Mouse (Mus musculus) intestine, embryonic 14.5 days (tissue): ENCODE measurements around the gene Fmod. TPM values are rescaled to one million over a fixed set of nuclear protein-coding genes. Genes with fewer than 3 reads are reported as not detected.

Experiments
- ATAC-seq: fragments of 200-750 bp; cut with Nextera tagmentation; replicated peaks from 2 replicates; pipeline ENCODE4 v1.8.0; 2017; ENCODE audit warnings: low read depth, moderate number of reproducible peaks, moderate TSS enrichment, moderate library complexity; ENCODE audit not compliant: low FRiP score, low TSS enrichment
- DNase-seq: peaks from one replicate; pipeline ENCODE4 v3.0.0-alpha.2; 2018; ENCODE audit warnings: low spot score
- H3K27ac ChIP-seq: fragments of 300-500 bp; sonication (generic); 2 replicates; pipeline ENCODE4 v1.5.1; 2014; ENCODE audit warnings: low read depth, mild to moderate bottlenecking, control low read depth
- H3K27me3 ChIP-seq: fragments of 300-500 bp; sonication (generic); replicated peaks from 2 replicates; pipeline ENCODE4 v1.6.1; 2014; ENCODE audit warnings: low read length, control low read depth; ENCODE audit not compliant: control insufficient read depth, insufficient read depth
- H3K36me3 ChIP-seq: fragments of 300-500 bp; sonication (generic); 2 replicates; pipeline ENCODE4 v1.6.1; 2014; ENCODE audit warnings: low read length, control low read depth; ENCODE audit not compliant: control insufficient read depth, insufficient read depth
- H3K4me1 ChIP-seq: fragments of 300-500 bp; sonication (generic); replicated peaks from 2 replicates; pipeline ENCODE4 v1.6.1; 2014; ENCODE audit warnings: low read length, control low read depth, mixed read lengths; ENCODE audit not compliant: control insufficient read depth, insufficient read depth
- H3K4me2 ChIP-seq: fragments of 300-500 bp; sonication (generic); 2 replicates; pipeline ENCODE4 v1.6.1; 2014; ENCODE audit warnings: low read length
- H3K4me3 ChIP-seq: fragments of 300-500 bp; sonication (generic); 2 replicates; pipeline ENCODE4 v1.5.1; 2014; ENCODE audit warnings: low read depth, low read length, control low read depth, mixed read lengths
- H3K9ac ChIP-seq: fragments of 300-500 bp; sonication (generic); 2 replicates; pipeline ENCODE4 v1.6.1; 2014; ENCODE audit warnings: mild to moderate bottlenecking, low read length
- H3K9me3 ChIP-seq: fragments of 300-500 bp; sonication (generic); 2 replicates; pipeline ENCODE4 v1.6.1; 2016; ENCODE audit warnings: low read length, control low read depth; ENCODE audit not compliant: control insufficient read depth
- WGBS: fragments of 180-500 bp; shearing (Covaris S2); extraction: QIAGEN DNeasy Blood & Tissue Kit; methylation state at CpG from one replicate; pipeline ENCODE4 v1.1.7; 2014; 5-methylcytosine and 5-hydroxymethylcytosine counted together
- polyA plus RNA-seq: library from polyadenylated mRNA; unstranded; fragments of >200 nt; fragmentation: Nextera tagmentation; extraction: Ambion mirVana; gene quantifications from 2 replicates; pipeline ENCODE4 v1.2.1, GENCODE M21; 2014

The Fmod gene
- polyA plus RNA-seq, 1 experiment from 2014 or later: 8.2 TPM

DNA sequence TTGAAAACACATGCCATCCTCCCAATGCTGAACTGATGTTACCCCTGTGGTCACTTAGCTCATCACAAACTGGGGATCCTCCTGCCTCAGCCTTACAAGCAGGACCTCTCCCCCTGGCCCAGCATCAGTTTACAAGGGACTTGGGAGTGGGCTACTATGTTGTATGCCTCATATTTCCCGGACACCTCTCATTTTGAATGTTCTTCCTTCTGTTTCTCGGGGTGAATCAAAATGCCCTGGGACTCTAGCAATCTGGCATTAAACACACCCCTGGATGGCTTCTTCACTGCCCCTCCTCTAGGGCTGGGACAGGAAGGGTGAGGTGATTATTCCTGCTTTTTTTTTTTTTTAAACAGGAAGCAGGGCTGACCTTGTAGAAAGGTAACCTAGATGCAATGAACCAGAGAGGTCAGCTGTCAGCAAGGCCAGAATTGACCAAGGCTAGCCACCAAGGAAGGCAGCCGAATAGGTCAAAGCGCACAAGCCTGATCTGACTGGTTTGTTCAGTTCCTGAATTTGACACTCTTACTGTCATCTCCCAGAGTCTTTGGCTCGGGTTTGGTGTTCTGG lies 43.9 kb downstream of the Fmod start:
- 87% methylated on average over 5 of the region's 5 CpGs for WGBS
- no peak overlapping the region for H3K4me3 ChIP-seq
- H3K27ac ChIP-seq: no peak overlapping the region
- no peak overlapping the region for H3K4me2 ChIP-seq
- ATAC-seq (no peak), DNase-seq (no peak)
- no peaks in the 10 kb centered on the region for H3K9me3 ChIP-seq
- no peak overlapping the region for H3K9ac ChIP-seq
- peaks cover 28% of the 10 kb centered on the region for H3K4me1 ChIP-seq
- H3K36me3 ChIP-seq: peaks cover 13% of the 10 kb centered on the region; the same call in 1 of the 2 replicates
- no peaks in the 10 kb centered on the region for H3K27me3 ChIP-seq

- Histone ChIP-seq H3K9ac (no peak overlapping the region), H3K27me3 (no peaks in the 10 kb centered on the region), H3K9me3 (no peaks in the 10 kb centered on the region), H3K36me3 (no peaks in the 10 kb centered on the region), H3K4me2 (no peak overlapping the region), H3K4me3 (no peak overlapping the region), H3K27ac (no peak overlapping the region; the same call in 1 of the 2 replicates), H3K4me1 (peaks cover 18% of the 10 kb centered on the region)
- WGBS: 52% methylated on average over 11 of the region's 11 CpGs
- DNase-seq (no peak), ATAC-seq (no peak)
Measured at GRCm38 (mm10) chr1:134082987-134083516, 46.0 kb downstream of the Fmod start.

DNA sequence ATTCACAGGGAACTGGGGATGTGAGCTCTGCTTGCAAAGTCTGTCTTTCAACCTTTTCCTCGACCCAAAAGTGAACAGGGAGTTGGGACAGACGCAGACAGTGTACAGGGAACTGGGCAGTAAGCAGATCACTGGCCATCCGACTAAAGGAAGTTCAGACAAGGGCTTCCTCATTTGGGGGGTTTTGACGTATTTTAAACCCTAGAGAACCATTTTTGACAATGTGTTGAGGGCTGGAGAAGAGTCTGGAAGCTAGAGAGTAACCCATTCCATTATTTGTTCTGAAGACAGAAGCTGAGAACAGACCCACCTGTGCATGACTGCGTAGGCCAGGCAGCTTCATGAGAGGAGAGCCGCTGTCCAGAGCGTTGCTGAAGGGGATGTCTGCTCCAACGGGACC lies 46.6 kb downstream of the Fmod start:
- no peak for DNase-seq
- no peak for ATAC-seq
- Histone ChIP-seq H3K4me3 (no peak overlapping the region), H3K4me2 (no peak overlapping the region), H3K4me1 (peaks cover 14% of the 10 kb centered on the region), H3K27ac (no peak overlapping the region), H3K27me3 (no peaks in the 10 kb centered on the region), H3K9ac (no peak overlapping the region), H3K36me3 (no peaks in the 10 kb centered on the region), H3K9me3 (no peaks in the 10 kb centered on the region)
- WGBS: 76% methylated on average over 8 of the region's 8 CpGs

GRCm38 (mm10) chr1:134084128-134084527 lies 47.1 kb downstream of the Fmod start:
- 87% methylated on average over 3 of the region's 3 CpGs for WGBS
- DNase-seq (no peak), ATAC-seq (no peak)
- Histone ChIP-seq H3K4me3 (no peak overlapping the region), H3K9ac (no peak overlapping the region), H3K36me3 (no peaks in the 10 kb centered on the region), H3K4me2 (no peak overlapping the region), H3K27ac (no peak overlapping the region), H3K4me1 (peaks cover 14% of the 10 kb centered on the region), H3K9me3 (no peaks in the 10 kb centered on the region), H3K27me3 (no peaks in the 10 kb centered on the region)

- H3K4me2 ChIP-seq: no peak overlapping the region
- H3K9ac ChIP-seq: no peak overlapping the region
- no peaks in the 10 kb centered on the region for H3K27me3 ChIP-seq
- ATAC-seq (no peak), DNase-seq (no peak)
- no peak overlapping the region for H3K27ac ChIP-seq
- no peaks in the 10 kb centered on the region for H3K9me3 ChIP-seq
- H3K4me1 ChIP-seq: peaks cover 9% of the 10 kb centered on the region
- 26% methylated on average over 3 of the region's 3 CpGs for WGBS
- H3K4me3 ChIP-seq: no peak overlapping the region
- no peaks in the 10 kb centered on the region for H3K36me3 ChIP-seq
Measured at GRCm38 (mm10) chr1:134086017-134086416, 49.0 kb downstream of the Fmod start.

GRCm38 (mm10) chr1:134086811-134087398 lies 49.9 kb downstream of the Fmod start:
- H3K4me1 ChIP-seq: peaks cover 9% of the 10 kb centered on the region
- H3K9me3 ChIP-seq: no peaks in the 10 kb centered on the region
- no peak overlapping the region for H3K4me3 ChIP-seq
- 0 out of 2 replicates have a peak overlapping the region, but pooled peaks have one; percentile 9 for H3K4me2 ChIP-seq
- 0 out of 2 replicates have a peak, but pooled peaks have one; percentile 21 for ATAC-seq
- no peak overlapping the region for H3K27ac ChIP-seq
- peak overlapping the region; percentile 3; the same call in 1 of the 2 replicates for H3K9ac ChIP-seq
- DNase-seq: no peak
- WGBS: 48% methylated on average over 16 of the region's 16 CpGs
- no peaks in the 10 kb centered on the region for H3K27me3 ChIP-seq
- H3K36me3 ChIP-seq: no peaks in the 10 kb centered on the region

DNA sequence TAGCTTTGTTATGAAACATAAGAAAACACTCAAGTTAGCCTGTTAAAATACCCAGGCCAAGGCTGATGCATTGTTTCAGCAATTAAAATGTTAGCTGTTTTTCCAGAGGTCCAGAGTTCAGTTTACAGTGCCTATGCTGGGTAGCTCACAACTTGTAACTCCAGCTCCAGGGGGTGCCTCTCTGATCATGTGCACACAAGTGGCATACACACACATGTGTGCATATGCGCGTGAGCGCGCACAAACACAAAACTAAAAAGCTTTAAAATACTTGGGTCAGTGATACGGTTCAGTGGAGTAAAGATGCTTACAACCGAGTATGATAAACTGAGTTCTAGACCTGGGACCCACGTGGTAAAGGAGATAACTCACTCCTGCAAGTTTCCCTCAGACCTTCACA lies 52.0 kb downstream of the Fmod start:
- WGBS: 90% methylated on average over 7 of the region's 7 CpGs
- no peak for ATAC-seq

DNA sequence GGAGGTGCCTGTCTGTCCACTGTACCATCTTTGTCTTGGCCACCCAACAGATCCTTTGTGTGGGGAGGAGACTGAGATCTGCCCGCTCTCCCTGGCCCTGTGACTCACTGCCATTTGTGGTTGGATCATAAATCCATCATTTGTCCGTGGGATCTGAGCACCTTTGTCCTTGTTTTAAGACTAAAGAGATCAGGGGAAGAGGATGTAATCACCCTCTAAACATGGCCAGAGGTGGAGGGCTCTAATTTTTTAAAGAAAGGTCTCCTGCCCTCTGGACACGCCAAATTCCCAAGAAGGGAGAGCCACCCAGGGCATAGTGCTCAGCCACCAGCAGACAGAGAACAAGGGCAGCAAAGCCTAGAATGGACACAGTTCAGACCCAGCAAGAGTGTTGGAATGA lies 54.8 kb downstream of the Fmod start:
- ATAC-seq: no peak
- Histone ChIP-seq H3K9me3 (no peaks in the 10 kb centered on the region), H3K36me3 (no peaks in the 10 kb centered on the region), H3K27me3 (no peaks in the 10 kb centered on the region), H3K4me2 (no peak overlapping the region), H3K4me3 (no peak overlapping the region), H3K4me1 (peaks cover 33% of the 10 kb centered on the region), H3K27ac (no peak overlapping the region; the same call in 1 of the 2 replicates), H3K9ac (no peak overlapping the region)
- WGBS: 70% methylated on average over 3 of the region's 3 CpGs
- DNase-seq: no peak

More for the DNA sequence above, 52.0 kb downstream of the Fmod start:
- no peak for DNase-seq
- Histone ChIP-seq H3K27ac (no peak overlapping the region), H3K4me3 (no peak overlapping the region), H3K36me3 (no peaks in the 10 kb centered on the region), H3K4me2 (no peak overlapping the region), H3K9ac (no peak overlapping the region), H3K4me1 (peaks cover 25% of the 10 kb centered on the region), H3K27me3 (no peaks in the 10 kb centered on the region), H3K9me3 (no peaks in the 10 kb centered on the region)
